Mouse (Mus musculus) erythroblast, embryonic 14.5 days (primary cell): ENCODE data around the gene Vmn1r183.

ENCODE experiments used
- GATA1 ChIP-seq: IDR thresholded peaks from 2 replicates; pipeline ENCODE4 v1.6.1; 2012; ENCODE audit warnings: low read length, inconsistent platforms, mixed read lengths
- TAL1 ChIP-seq: IDR thresholded peaks from 3 replicates; pipeline ENCODE4 v1.6.1; 2012; ENCODE audit warnings: low read length, inconsistent platforms, mixed read lengths

DNA sequence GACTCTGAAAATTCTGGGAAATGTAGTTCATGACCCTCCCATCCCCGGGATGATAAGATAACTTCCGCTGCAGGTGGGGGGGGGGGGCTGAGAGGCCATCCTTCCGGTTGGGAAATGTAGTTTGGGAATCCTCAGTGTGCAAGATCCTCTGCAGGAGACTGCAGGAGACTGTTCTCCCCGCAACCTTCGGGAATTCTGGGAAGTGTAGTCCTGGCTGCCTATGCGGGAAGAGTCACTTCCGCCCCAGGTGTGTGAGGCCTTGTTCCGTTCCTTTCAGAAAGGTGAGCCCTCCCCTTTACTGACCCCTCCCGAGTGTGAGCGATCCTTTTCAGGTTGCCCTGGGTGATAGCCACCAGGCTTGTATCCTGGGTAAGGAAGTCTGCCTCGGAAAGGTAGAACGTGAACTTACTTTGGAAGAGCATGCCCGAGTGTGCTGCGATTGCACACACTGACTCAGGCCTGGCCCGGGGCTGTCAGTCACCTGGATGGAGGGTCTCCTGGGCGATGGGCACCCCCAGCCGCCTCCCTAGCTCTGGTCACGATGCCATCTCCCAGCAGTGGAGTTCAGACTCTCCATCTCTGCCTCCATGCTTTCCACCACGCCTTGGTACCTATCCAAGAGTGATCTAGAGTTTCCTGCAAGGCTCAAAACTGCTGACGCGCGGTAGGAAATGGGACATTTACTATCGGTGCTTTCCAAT, 59.3 kb downstream of the Vmn1r183 start, which contains the start of gene Zfp112:
- TF ChIP-seq GATA1 (no peak), TAL1 (no peak)
